Mouse (Mus musculus) splenic B cell, adult 2 months (primary cell): Measurements from ENCODE around the gene Mrm3.

Source experiments
- DNase-seq: peaks from one replicate; pipeline ENCODE4 v3.0.0-alpha.2; 2011; ENCODE audit warnings: low read depth, low spot score
- H3K27me3 ChIP-seq: 2 replicates; pipeline ENCODE4 v1.6.1; 2012; ENCODE audit warnings: mild to moderate bottlenecking, low read length, moderate library complexity, mixed read lengths; ENCODE audit not compliant: control insufficient read depth, poor library complexity, insufficient read depth, severe bottlenecking
- H3K36me3 ChIP-seq: 2 replicates; pipeline ENCODE4 v1.6.1; 2012; ENCODE audit warnings: mild to moderate bottlenecking, low read length, moderate library complexity, mixed read lengths; ENCODE audit not compliant: control insufficient read depth, poor library complexity, insufficient read depth, severe bottlenecking

Gene Mrm3

GRCm38 (mm10) chr11:76225051-76225450 lies 18.5 kb upstream of the Mrm3 start:
- H3K27me3 ChIP-seq, result no peaks in the 10 kb centered on the region
- DNase-seq, result no peak

GRCm38 (mm10) chr11:76236136-76236535 lies 7.4 kb upstream of the Mrm3 start:
- DNase-seq, result no peak
- H3K36me3 ChIP-seq, result no peaks in the 10 kb centered on the region
- no peaks in the 10 kb centered on the region for H3K27me3 ChIP-seq

More at GRCm38 (mm10) chr11:76225051-76225450, 18.5 kb upstream of the Mrm3 start:
- peaks cover 8% of the 10 kb centered on the region; the same call in 1 of the 2 replicates for H3K36me3 ChIP-seq

GRCm38 (mm10) chr11:76239750-76240149 lies 3.8 kb upstream of the Mrm3 start:
- no peaks in the 10 kb centered on the region for H3K27me3 ChIP-seq
- H3K36me3 ChIP-seq, result no peaks in the 10 kb centered on the region
- DNase-seq, result no peak

- no peaks in the 10 kb centered on the region for H3K36me3 ChIP-seq
- DNase-seq, result no peak
- H3K27me3 ChIP-seq, result no peaks in the 10 kb centered on the region
These were observed 464 bp downstream of the Mrm3 start for GRCm38 (mm10) chr11:76243811-76244546.

GRCm38 (mm10) chr11:76246439-76246838 lies 2.9 kb downstream of the Mrm3 start:
- DNase-seq, result no peak
- no peaks in the 10 kb centered on the region; the same call in 1 of the 2 replicates for H3K36me3 ChIP-seq
- H3K27me3 ChIP-seq, result no peaks in the 10 kb centered on the region

- H3K36me3 ChIP-seq, result no peaks in the 10 kb centered on the region; the same call in 1 of the 2 replicates
- DNase-seq, result no peak
- no peaks in the 10 kb centered on the region for H3K27me3 ChIP-seq
These were observed 3.7 kb downstream of the Mrm3 start for GRCm38 (mm10) chr11:76247239-76247638.

- no peaks in the 10 kb centered on the region; the same call in 1 of the 2 replicates for H3K36me3 ChIP-seq
- H3K27me3 ChIP-seq, result no peaks in the 10 kb centered on the region
- no peak for DNase-seq
These were observed 8.5 kb downstream of the Mrm3 start for GRCm38 (mm10) chr11:76252036-76252435.

- peak; percentile 89 for DNase-seq
- Histone ChIP-seq H3K27me3 (no peaks in the 10 kb centered on the region), H3K36me3 (no peaks in the 10 kb centered on the region; the same call in 1 of the 2 replicates)
These were observed 9.8 kb downstream of the Mrm3 start for GRCm38 (mm10) chr11:76253145-76253917.

GRCm38 (mm10) chr11:76253918-76254264 lies 10.4 kb downstream of the Mrm3 start:
- Histone ChIP-seq H3K27me3 (no peaks in the 10 kb centered on the region), H3K36me3 (no peaks in the 10 kb centered on the region; the same call in 1 of the 2 replicates)
- no peak for DNase-seq

GRCm38 (mm10) chr11:76255431-76256001 lies 12.0 kb downstream of the Mrm3 start:
- Histone ChIP-seq H3K36me3 (no peaks in the 10 kb centered on the region), H3K27me3 (no peaks in the 10 kb centered on the region)
- DNase-seq, result no peak

GRCm38 (mm10) chr11:76256129-76256528 lies 12.6 kb downstream of the Mrm3 start:
- Histone ChIP-seq H3K27me3 (no peaks in the 10 kb centered on the region), H3K36me3 (no peaks in the 10 kb centered on the region)
- no peak for DNase-seq

- Histone ChIP-seq H3K36me3 (no peaks in the 10 kb centered on the region), H3K27me3 (no peaks in the 10 kb centered on the region)
- no peak for DNase-seq
These were observed 13.9 kb downstream of the Mrm3 start for GRCm38 (mm10) chr11:76257386-76257785.

- DNase-seq, result no peak
- no peaks in the 10 kb centered on the region for H3K36me3 ChIP-seq
- no peaks in the 10 kb centered on the region for H3K27me3 ChIP-seq
These were observed 15.0 kb downstream of the Mrm3 start for GRCm38 (mm10) chr11:76258511-76258910.

- Histone ChIP-seq H3K27me3 (no peaks in the 10 kb centered on the region), H3K36me3 (no peaks in the 10 kb centered on the region)
- no peak for DNase-seq
These were observed 16.9 kb downstream of the Mrm3 start for GRCm38 (mm10) chr11:76260208-76261050.
